10 mouse cellular contexts compared by ENCODE assay signal in genomic region chr15:31342496-31342901, GRCm38 (mm10). TPM values are rescaled to one million over a fixed set of nuclear protein-coding genes. Genes with fewer than 3 reads are reported as not detected.
DNase-seq lines count a peak whose midpoint lies in the region; ATAC-seq and TF ChIP-seq lines count a peak whose summit lies in the region.
"Had no signal": no experiment of that assay in that cellular context is flagged by ENCODE, and none has a peak within 500 bp of the region (broad histone marks: within the 10 kb centered on the region; RNA-seq: fewer than 3 reads in every experiment).

No protein-coding gene starts in this region.

- in situ Hi-C loops in Patski (cut with MboI; ENCODE audit: low pct_unique_long_range_greater_than_20kb): loop anchor here (10.0 kb wide), 1 partner anchor 922 kb away; no protein-coding TSS in a partner anchor

- H3K4me3 ChIP-seq in hindbrain, embryonic 15.5 days: no peak overlapping the region
- H3K4me3 ChIP-seq in hindbrain, embryonic 13.5 days: no peak overlapping the region
- H3K4me3 ChIP-seq: liver, embryonic 15.5 days had no signal

- 39% methylated on average over 8 of the region's 8 CpGs for WGBS in hindbrain, embryonic 15.5 days
- WGBS in hindbrain, embryonic 13.5 days: 48% methylated on average over 8 of the region's 8 CpGs

- H3K9ac ChIP-seq in hindbrain, embryonic 15.5 days: no peak overlapping the region
- no peak overlapping the region for H3K9ac ChIP-seq in hindbrain, embryonic 13.5 days
- H3K9ac ChIP-seq: liver, embryonic 15.5 days had no signal

- H3K27me3 ChIP-seq in hindbrain, embryonic 15.5 days: no peaks in the 10 kb centered on the region
- H3K27me3 ChIP-seq in hindbrain, embryonic 13.5 days: no peaks in the 10 kb centered on the region
- no peaks in the 10 kb centered on the region for H3K27me3 ChIP-seq in Patski
- H3K27me3 ChIP-seq: liver, embryonic 15.5 days had no signal

- peaks cover 13% of the 10 kb centered on the region for H3K4me1 ChIP-seq in hindbrain, embryonic 15.5 days (replicated peaks)
- peaks cover 20% of the 10 kb centered on the region for H3K4me1 ChIP-seq in hindbrain, embryonic 13.5 days (replicated peaks)

- H3K36me3 ChIP-seq in hindbrain, embryonic 15.5 days: no peaks in the 10 kb centered on the region
- no peaks in the 10 kb centered on the region for H3K36me3 ChIP-seq in hindbrain, embryonic 13.5 days
- H3K36me3 ChIP-seq: liver, embryonic 15.5 days had no signal

- no peak for TF ChIP-seq CTCF in Patski (IDR thresholded peaks at IDR 0.05)

- H3K9me3 ChIP-seq in hindbrain, embryonic 15.5 days: no peaks in the 10 kb centered on the region
- H3K9me3 ChIP-seq in hindbrain, embryonic 13.5 days: no peaks in the 10 kb centered on the region
- H3K9me3 ChIP-seq: liver, embryonic 15.5 days had no signal

- no peak overlapping the region for H3K27ac ChIP-seq in hindbrain, embryonic 15.5 days (replicated peaks)
- H3K27ac ChIP-seq in hindbrain, embryonic 13.5 days: no peak overlapping the region
- H3K27ac ChIP-seq: liver, embryonic 15.5 days had no signal

- DNase-seq in Patski (ENCODE audit: low read depth, low spot score): peak; percentile 85
- peak; percentile 58 to 59 for DNase-seq in heart, postnatal 10 days
- DNase-seq in lung, postnatal 14 days: peak; percentile 49
- DNase-seq in layer of hippocampus, adult 9-10 months (ENCODE audit: low spot score): no peak
- no peak for DNase-seq in thymus, postnatal 4 days
- DNase-seq in urinary bladder, postnatal 14 days (ENCODE audit: low spot score): no peak
- DNase-seq: cerebellum, postnatal 25 days had no signal

- intact Hi-C loops in heart, postnatal 10 days (cut with DNase I): no loop called here

- POLR2A ChIA-PET in Patski (lab: Charles Lee): interaction anchor here (0.6 to 1.2 kb wide), 5 partner anchors 23 to 1345 kb away, joined by 3 to 7 read pairs (median 3); no protein-coding TSS in a partner anchor

- no peak overlapping the region for H3K4me2 ChIP-seq in hindbrain, embryonic 15.5 days
- H3K4me2 ChIP-seq in hindbrain, embryonic 13.5 days: no peak overlapping the region
- H3K4me2 ChIP-seq: liver, embryonic 15.5 days had no signal

- CTCF ChIA-PET in Patski (lab: Charles Lee): interaction anchor here (1.4 to 2.0 kb wide), 4 partner anchors 10 to 65 kb away, joined by 3 to 6 read pairs (median 3); partner anchors contain the start of gene Ankrd33b

- 0 out of 2 replicates have a peak, but pooled peaks have one; percentile 36 for ATAC-seq in hindbrain, embryonic 15.5 days (ENCODE audit: low FRiP score, low read depth)
- no peak for ATAC-seq in hindbrain, embryonic 13.5 days (ENCODE audit: low FRiP score)
- ATAC-seq in Patski: peak; percentile 89

RNA-seq across cellular contexts. Expression of gene Ankrd33b, which starts 25.0 kb away (rescaled TPM):
- polyA plus RNA-seq in hindbrain, embryonic 15.5 days (2015; fragmentation: Nextera tagmentation; extraction: Ambion mirVana): 1.0 and 1.5 TPM in 2 replicates
- polyA plus RNA-seq in hindbrain, embryonic 13.5 days (2015; fragmentation: Nextera tagmentation; extraction: Ambion mirVana): 0.71 and 1.5 TPM in 2 replicates
- polyA plus RNA-seq in Patski (2021): 9.3 TPM
- total RNA-seq in heart, postnatal 10 days (2021): 10 to 100 TPM; 16.2 to 17.4 TPM

Comparison
In these comparisons a context has a peak if more than half of its experiments do, and no peak if none do; other contexts are left out.
1. DNase-seq: peak in Patski (single experiment), heart, postnatal 10 days (2 of 2) and lung, postnatal 14 days (single experiment); none in layer of hippocampus, adult 9-10 months (single experiment), thymus, postnatal 4 days (single experiment) and urinary bladder, postnatal 14 days (single experiment).